Mouse (Mus musculus) regulatory T cell (primary cell): ENCODE results near the gene Plxnb1.

ENCODE experiments used
- in situ Hi-C: fragments of 300-600 bp; cut with MboI, MseI; formaldehyde crosslinking; loops from one replicate; pipeline ENCODE4 v1.15.1; 2025; ENCODE audit warnings: high pct_unique_total_duplicates

Plxnb1 gene

GRCm38 (mm10) chr9:109095137-109095982 lies at the start of gene Plxnb1:
Gene Plxnb1, plus strand, starts transcription at chr9:109095389.
- in situ Hi-C loops, result loop anchor here (10.0 kb wide), 1 partner anchor 241 kb away; the partner anchor contains the start of gene Slc26a6

GRCm38 (mm10) chr9:109046306-109046705 lies 48.9 kb upstream of the Plxnb1 start:
- in situ Hi-C loops, result loop anchor here (10.0 kb wide), 1 partner anchor 552 kb away; the partner anchor contains the start of gene Usp19

- in situ Hi-C loops, result loop anchor here (10.0 kb wide), 1 partner anchor 555 kb away; the partner anchor contains the start of gene Usp19
These were observed 45.9 kb upstream of the Plxnb1 start for GRCm38 (mm10) chr9:109049316-109049715.

GRCm38 (mm10) chr9:109049996-109050673 lies 45.1 kb upstream of the Plxnb1 start:
- in situ Hi-C loops, result loop anchor here (5.0 to 10.0 kb wide), 4 partner anchors 48 to 1745 kb away; partner anchors contain the start of genes Cdc25a and Usp19

- in situ Hi-C loops, result loop anchor here (5.0 to 10.0 kb wide), 3 partner anchors 48 to 1746 kb away; partner anchors contain the start of gene Cdc25a
These were observed 44.6 kb upstream of the Plxnb1 start for GRCm38 (mm10) chr9:109050674-109050997.

GRCm38 (mm10) chr9:109051011-109051501 lies 44.1 kb upstream of the Plxnb1 start:
- in situ Hi-C loops, result loop anchor here (5.0 to 10.0 kb wide), 3 partner anchors 49 to 1746 kb away; partner anchors contain the start of gene Cdc25a

- in situ Hi-C loops, result loop anchor here (5.0 to 10.0 kb wide), 3 partner anchors 50 to 1747 kb away; partner anchors contain the start of gene Cdc25a
These were observed 43.3 kb upstream of the Plxnb1 start for GRCm38 (mm10) chr9:109051651-109052489.

GRCm38 (mm10) chr9:109052490-109053260 lies 42.5 kb upstream of the Plxnb1 start:
- in situ Hi-C loops, result loop anchor here (5.0 to 10.0 kb wide), 3 partner anchors 50 to 1748 kb away; partner anchors contain the start of gene Cdc25a

- in situ Hi-C loops, result loop anchor here (5.0 to 10.0 kb wide), 3 partner anchors 51 to 1749 kb away; partner anchors contain the start of gene Cdc25a
These were observed 41.8 kb upstream of the Plxnb1 start for GRCm38 (mm10) chr9:109053366-109053765.

GRCm38 (mm10) chr9:109053851-109054250 lies 41.3 kb upstream of the Plxnb1 start:
- in situ Hi-C loops, result loop anchor here (5.0 to 10.0 kb wide), 3 partner anchors 52 to 1749 kb away; partner anchors contain the start of gene Cdc25a

GRCm38 (mm10) chr9:109054712-109055111 lies 40.5 kb upstream of the Plxnb1 start:
- in situ Hi-C loops, result loop anchor here (5.0 to 10.0 kb wide), 4 partner anchors 52 to 1750 kb away; partner anchors contain the start of genes Cdc25a and Wdr6

- in situ Hi-C loops, result loop anchor here (5.0 to 10.0 kb wide), 2 partner anchors 478 to 1751 kb away; partner anchors contain the start of gene Wdr6
These were observed 39.7 kb upstream of the Plxnb1 start for GRCm38 (mm10) chr9:109055271-109056030.

GRCm38 (mm10) chr9:109056081-109056690 lies 39.0 kb upstream of the Plxnb1 start:
- in situ Hi-C loops, result loop anchor here (5.0 to 10.0 kb wide), 2 partner anchors 479 to 1751 kb away; partner anchors contain the start of gene Wdr6

GRCm38 (mm10) chr9:109056916-109057315 lies 38.3 kb upstream of the Plxnb1 start:
- in situ Hi-C loops, result loop anchor here (5.0 to 10.0 kb wide), 2 partner anchors 480 to 1752 kb away; partner anchors contain the start of gene Wdr6

GRCm38 (mm10) chr9:109057543-109057942 lies 37.6 kb upstream of the Plxnb1 start:
- in situ Hi-C loops, result loop anchor here (5.0 to 10.0 kb wide), 2 partner anchors 480 to 1753 kb away; partner anchors contain the start of gene Wdr6

GRCm38 (mm10) chr9:109058006-109058765 lies 37.0 kb upstream of the Plxnb1 start:
- in situ Hi-C loops, result loop anchor here (5.0 to 10.0 kb wide), 2 partner anchors 481 to 1753 kb away; partner anchors contain the start of gene Wdr6
